Mouse (Mus musculus): Measurements from ENCODE around the gene Fam117b.

Gene Fam117b

GRCm38 (mm10) chr1:59986626-59987025 is 73.8 kb downstream of the Fam117b start:
- no peak for DNase-seq (ENCODE audit: low read depth)

DNA sequence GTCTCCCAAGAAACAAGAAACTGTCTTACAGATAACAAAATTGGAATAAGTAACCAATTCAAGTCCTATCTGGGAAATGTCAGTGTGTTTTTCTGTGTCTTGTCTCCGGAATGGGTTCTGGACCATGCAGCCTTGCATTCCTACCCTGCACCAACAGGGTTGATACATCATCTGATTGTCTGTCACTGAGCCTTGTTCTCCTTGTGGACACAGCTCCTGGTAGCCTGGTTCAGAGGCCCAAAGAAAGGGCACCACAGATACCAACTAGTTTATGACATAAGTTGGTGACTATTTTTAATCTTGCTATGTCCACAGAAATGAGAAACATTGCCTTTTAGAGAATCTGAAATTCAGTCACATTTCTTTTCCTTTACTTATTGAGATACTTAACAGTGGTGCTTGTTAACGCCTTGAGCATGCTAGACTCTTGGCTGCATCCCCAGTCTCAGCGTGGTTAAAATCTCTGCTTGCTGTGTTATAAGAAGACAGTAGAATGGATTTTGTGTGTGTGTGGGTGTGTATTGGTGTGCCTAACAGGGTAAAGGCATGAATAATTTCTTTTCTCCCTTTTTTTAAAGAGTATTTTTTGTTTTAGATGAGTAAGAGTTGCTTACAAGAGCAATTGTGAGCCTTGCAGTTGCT is 74.7 kb downstream of the Fam117b start:
- no peak for DNase-seq (ENCODE audit: low read depth)

DNA sequence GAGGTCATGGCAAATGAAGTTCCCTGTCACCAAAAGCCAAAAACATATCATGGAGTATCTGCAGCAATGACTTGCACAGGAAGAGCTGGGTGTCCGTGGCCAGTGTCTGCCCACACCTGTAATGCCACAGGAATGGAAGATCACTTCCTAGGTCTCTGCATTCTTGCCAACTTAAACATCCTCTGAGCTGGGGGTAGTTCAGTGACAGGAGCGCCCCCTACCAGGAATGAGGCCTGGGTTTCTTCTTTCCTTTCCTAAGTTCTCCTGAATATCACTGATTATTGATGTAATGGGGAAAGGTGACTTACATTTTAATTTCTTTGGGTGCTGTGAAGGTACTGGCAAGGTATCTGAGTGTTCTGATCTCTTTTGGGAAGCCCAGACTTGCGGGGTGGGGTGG is 82.8 kb downstream of the Fam117b start:
- no peak for DNase-seq (ENCODE audit: low read depth)

DNA sequence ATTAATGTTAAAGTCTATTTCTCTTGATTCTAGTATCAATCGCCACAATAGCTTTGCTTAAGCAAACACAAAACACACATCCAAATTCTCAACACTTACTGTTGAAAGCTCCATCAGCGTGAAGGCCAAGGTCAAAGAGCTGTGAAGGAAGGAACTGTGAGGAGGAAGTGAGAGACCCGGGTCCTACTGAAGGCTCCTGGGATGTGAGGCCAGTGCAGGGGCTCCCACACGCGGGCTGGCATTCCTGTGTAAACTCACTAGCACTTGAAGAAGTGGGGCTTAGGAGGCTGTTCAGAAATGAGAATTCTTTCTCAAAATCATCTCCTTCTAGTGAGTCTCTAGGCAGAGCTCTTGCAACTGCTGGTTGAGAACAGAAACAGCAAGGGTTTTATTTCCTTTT is 84.5 kb downstream of the Fam117b start:
- DNase-seq (ENCODE audit: low read depth), result no peak

DNA sequence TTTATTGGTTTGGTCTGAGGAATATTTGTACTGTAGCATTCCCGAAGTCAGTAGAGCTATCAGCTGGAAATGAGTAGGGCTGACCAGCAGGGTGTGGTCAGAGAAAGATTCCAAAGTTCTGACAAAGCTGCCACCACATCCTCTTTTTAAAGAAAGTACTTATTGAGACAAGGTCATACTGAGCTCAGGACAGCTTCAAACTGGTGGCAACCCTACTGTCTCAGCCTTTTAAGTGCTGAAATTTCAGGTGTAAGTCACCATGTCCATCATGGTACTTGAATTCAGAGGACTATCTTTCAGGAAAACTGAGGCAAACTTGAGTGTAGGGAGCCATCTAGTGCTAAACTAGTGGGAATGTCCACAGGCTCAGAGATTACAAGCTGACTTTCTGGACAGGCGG is 87.5 kb downstream of the Fam117b start:
- DNase-seq (ENCODE audit: low read depth), result no peak

DNA sequence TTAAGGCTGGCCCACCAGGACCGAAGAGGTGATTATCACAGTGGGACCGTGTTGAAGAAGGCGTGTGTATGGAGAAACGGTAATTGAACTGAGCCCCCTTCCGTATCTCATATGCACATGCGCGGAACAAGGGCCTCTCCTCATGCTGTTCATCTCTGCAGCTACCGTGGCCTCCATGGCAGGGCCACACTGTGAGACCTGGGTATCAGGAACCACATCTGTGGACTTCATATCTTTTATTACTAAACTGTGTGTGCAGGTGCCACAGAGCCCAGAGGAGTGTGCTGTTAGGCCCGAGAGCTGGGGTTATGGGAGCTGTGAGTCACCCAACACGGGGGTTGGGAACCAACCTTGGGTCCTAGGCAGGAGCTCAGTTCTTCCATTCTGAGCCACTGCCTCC is 94.5 kb downstream of the Fam117b start:
- no peak for DNase-seq (ENCODE audit: low read depth)

DNA sequence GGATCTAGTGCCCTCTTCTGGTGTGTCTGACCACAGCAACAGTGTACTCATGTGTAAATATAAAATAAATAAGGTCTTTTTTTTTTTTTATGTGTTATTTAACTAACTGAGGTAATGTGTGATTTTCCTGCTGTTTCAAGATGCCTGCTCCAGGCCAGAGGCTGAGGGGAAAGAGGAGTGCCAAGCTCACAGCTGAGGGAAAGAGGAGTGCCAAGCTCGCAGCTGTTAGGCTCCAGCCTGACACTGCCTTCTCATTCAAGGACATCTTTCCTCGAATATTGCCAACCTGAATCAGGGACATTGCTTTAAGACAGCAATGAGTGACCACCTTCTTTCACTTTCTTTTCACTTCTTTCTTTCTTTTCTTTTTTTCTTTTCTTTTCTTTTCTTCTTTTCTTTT is 95.9 kb downstream of the Fam117b start:
- no peak for DNase-seq (ENCODE audit: low read depth)

DNA sequence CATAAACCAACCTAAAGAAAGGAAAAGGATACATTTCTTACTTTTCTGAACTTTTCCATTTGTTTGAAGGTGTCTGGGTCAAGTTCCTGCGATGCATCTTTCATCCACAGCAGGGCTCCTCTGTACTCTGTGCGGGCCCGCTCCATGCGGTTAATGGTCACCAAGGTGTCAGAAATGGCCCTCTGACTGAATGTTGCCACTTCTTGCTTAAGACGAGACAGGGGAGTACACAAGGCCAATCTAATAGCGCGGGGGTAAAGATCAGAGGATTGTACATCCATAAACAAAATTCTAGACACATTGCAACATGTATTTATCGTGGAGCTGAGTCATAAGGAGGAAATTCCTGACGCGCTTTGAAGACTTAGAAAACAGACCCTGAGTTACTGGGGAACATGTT is 101.0 kb downstream of the Fam117b start:
- no peak for DNase-seq (ENCODE audit: low read depth)

GRCm38 (mm10) chr1:60015511-60015910 is 102.7 kb downstream of the Fam117b start:
- DNase-seq (ENCODE audit: low read depth), result no peak

DNA sequence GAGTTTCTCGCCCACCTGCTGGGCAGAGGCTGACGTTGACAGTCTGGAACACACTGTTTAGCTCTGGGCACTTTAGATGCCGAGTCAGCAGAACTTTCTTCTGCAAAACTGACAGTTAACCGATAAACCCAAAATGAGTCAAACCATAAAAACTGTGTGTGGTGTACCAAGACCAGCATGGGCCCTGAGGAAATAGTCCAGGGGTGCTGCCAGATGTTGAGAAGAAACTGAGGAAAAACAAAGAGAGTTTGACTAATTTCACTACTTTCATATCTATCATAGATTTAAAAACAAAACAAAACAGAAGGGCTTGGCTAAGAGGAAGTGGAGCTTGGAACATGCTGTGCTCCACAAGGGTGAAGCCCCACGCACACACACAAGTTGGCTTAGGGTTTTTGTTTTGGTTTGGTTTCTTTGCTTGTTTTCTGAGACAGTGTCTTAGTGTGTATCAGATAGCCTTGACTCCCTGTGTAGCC is 103.4 kb downstream of the Fam117b start:
- DNase-seq (ENCODE audit: low read depth), result peak; percentile 55

DNA sequence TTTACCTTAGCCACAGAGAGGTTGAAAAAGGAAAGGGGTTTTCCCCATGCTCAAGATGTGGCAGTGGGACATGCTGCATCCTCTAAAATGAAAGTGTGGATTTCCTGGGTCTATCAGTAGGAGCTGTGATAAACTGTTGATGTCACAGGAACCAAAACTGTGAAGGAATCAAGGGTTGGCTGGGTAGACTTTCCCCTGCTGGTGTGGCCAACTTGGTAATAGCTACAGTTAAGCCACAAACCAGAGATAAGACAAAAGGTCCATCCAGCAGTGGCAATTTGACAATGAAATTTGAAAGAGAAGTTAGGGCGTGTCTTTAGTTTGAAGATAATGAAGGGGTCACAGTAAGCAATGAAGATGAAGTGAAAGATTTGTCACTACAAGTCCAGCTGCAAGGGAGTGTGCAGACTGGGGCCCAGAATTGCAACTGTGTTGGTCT is 104.2 kb downstream of the Fam117b start:
- DNase-seq (ENCODE audit: low read depth), result peak; percentile 65

Measured in naive thymus-derived CD4-positive, alpha-beta T cell, adult 2 months (primary cell).